ENCODE assay signal across 8 mouse cellular contexts in genomic region chr7:88430692-88431084, GRCm38 (mm10). TPM values are rescaled to one million over a fixed set of nuclear protein-coding genes. Genes with fewer than 3 reads are reported as not detected.
A peak's percentile ranks its signal among the peaks of the same experiment; 100 is the strongest.
DNase-seq lines count a peak whose midpoint lies in the region; ATAC-seq and TF ChIP-seq lines count a peak whose summit lies in the region.

No protein-coding gene starts in this region.

- DNase-seq in lung, postnatal 0 days (ENCODE audit: low spot score), result no peak
- no peak for DNase-seq in lung, postnatal 25 days (ENCODE audit: low spot score)
- DNase-seq in liver, embryonic 14.5 days (ENCODE audit: low read depth in 3 of 3, low spot score in 3 of 3), result no peak
- no peak for DNase-seq in gastrocnemius, postnatal 10 days
- no peak for DNase-seq in adrenal gland, postnatal 14 days

- TF ChIP-seq EP300 in lung, postnatal 0 days (IDR thresholded peaks at IDR 0.05), result no peak
- TF ChIP-seq EP300 in liver, embryonic 14.5 days (IDR thresholded peaks at IDR 0.05; ENCODE audit: low read depth), result no peak

- no peaks in the 10 kb centered on the region for H3K27me3 ChIP-seq in lung, postnatal 0 days (replicated peaks; ENCODE audit: insufficient read depth, low read length)
- H3K27me3 ChIP-seq in forebrain, embryonic 15.5 days, result no peaks in the 10 kb centered on the region
- no peaks in the 10 kb centered on the region for H3K27me3 ChIP-seq in liver, embryonic 14.5 days (ENCODE audit: control insufficient read depth, insufficient read depth, low read length)
- no peaks in the 10 kb centered on the region for H3K27me3 ChIP-seq in stomach, embryonic 15.5 days (replicated peaks)

- peak overlapping the region; percentile 32; the same call in 1 of the 2 replicates for H3K9ac ChIP-seq in lung, postnatal 0 days (replicated peaks; ENCODE audit: low read depth)
- peak overlapping the region; percentile 43 for H3K9ac ChIP-seq in forebrain, embryonic 15.5 days (replicated peaks)
- H3K9ac ChIP-seq in liver, embryonic 14.5 days (replicated peaks), result peak overlapping the region; percentile 20
- peak overlapping the region; percentile 46; the same call in 1 of the 2 replicates for H3K9ac ChIP-seq in stomach, embryonic 15.5 days

- H3K4me1 ChIP-seq in lung, postnatal 0 days (ENCODE audit: insufficient read depth, low read depth, low read length), result no peaks in the 10 kb centered on the region
- H3K4me1 ChIP-seq in forebrain, embryonic 15.5 days, result peaks cover 11% of the 10 kb centered on the region; the same call in 1 of the 2 replicates
- peaks cover 0 to 5% of the 10 kb centered on the region in 2 experiments; a peak in 1 of 4 replicates for H3K4me1 ChIP-seq in liver, embryonic 14.5 days (replicated peaks; ENCODE audit: control insufficient read depth in 2 of 2, insufficient read depth in 2 of 2, low read length in 1 of 2)
- no peaks in the 10 kb centered on the region for H3K4me1 ChIP-seq in stomach, embryonic 15.5 days

- no peaks in the 10 kb centered on the region for H3K36me3 ChIP-seq in lung, postnatal 0 days (ENCODE audit: insufficient read depth, low read length)
- H3K36me3 ChIP-seq in forebrain, embryonic 15.5 days, result no peaks in the 10 kb centered on the region
- H3K36me3 ChIP-seq in liver, embryonic 14.5 days (replicated peaks; ENCODE audit: control insufficient read depth, insufficient read depth, low read depth), result no peaks in the 10 kb centered on the region
- H3K36me3 ChIP-seq in stomach, embryonic 15.5 days, result no peaks in the 10 kb centered on the region

- H3K9me3 ChIP-seq in lung, postnatal 0 days (ENCODE audit: low read length), result no peaks in the 10 kb centered on the region
- H3K9me3 ChIP-seq in forebrain, embryonic 15.5 days, result no peaks in the 10 kb centered on the region
- H3K9me3 ChIP-seq in liver, embryonic 14.5 days (ENCODE audit: control insufficient read depth, low read length), result no peaks in the 10 kb centered on the region
- no peaks in the 10 kb centered on the region for H3K9me3 ChIP-seq in stomach, embryonic 15.5 days

- H3K4me3 ChIP-seq in lung, postnatal 0 days (ENCODE audit: low read depth, low read length), result peak overlapping the region; percentile 56
- peak overlapping the region; percentile 51 for H3K4me3 ChIP-seq in forebrain, embryonic 15.5 days
- peak overlapping the region; percentile 46 to 52 for H3K4me3 ChIP-seq in liver, embryonic 14.5 days (ENCODE audit: insufficient read depth in 1 of 2, low read depth in 2 of 2, low read length in 2 of 2)
- H3K4me3 ChIP-seq in stomach, embryonic 15.5 days (replicated peaks), result peak overlapping the region; percentile 62

- no peak for TF ChIP-seq CTCF in lung, postnatal 0 days (IDR thresholded peaks at IDR 0.05)
- no peak for TF ChIP-seq CTCF in liver, embryonic 14.5 days (IDR thresholded peaks at IDR 0.05; ENCODE audit: low read depth)

- H3K4me2 ChIP-seq in lung, postnatal 0 days (replicated peaks; ENCODE audit: low read depth, low read length), result peak overlapping the region; percentile 85
- peak overlapping the region; percentile 97 for H3K4me2 ChIP-seq in forebrain, embryonic 15.5 days (replicated peaks)
- peak overlapping the region; percentile 75 for H3K4me2 ChIP-seq in liver, embryonic 14.5 days (ENCODE audit: low read depth)
- peak overlapping the region; percentile 90 for H3K4me2 ChIP-seq in stomach, embryonic 15.5 days

- no peak for ATAC-seq in lung, postnatal 0 days
- no peak for ATAC-seq in forebrain, embryonic 15.5 days (replicated peaks)
- no peak for ATAC-seq in liver, embryonic 14.5 days (ENCODE audit: insufficient read depth)
- ATAC-seq in stomach, embryonic 15.5 days (ENCODE audit: insufficient read depth, low FRiP score, low read depth), result no peak
- no peak for ATAC-seq in inflammation-experienced regulatory T-cells, adult 6 months

- WGBS in lung, postnatal 0 days, result 5% methylated on average over 13 of the region's 13 CpGs
- 9% methylated on average over 13 of the region's 13 CpGs for WGBS in forebrain, embryonic 15.5 days
- 2% methylated on average over 13 of the region's 13 CpGs for WGBS in liver, embryonic 14.5 days (ENCODE audit: insufficient replicate concordance)
- WGBS in stomach, embryonic 15.5 days, result 8% methylated on average over 13 of the region's 13 CpGs

- peak overlapping the region; percentile 74 for H3K27ac ChIP-seq in lung, postnatal 0 days (ENCODE audit: low read length)
- no peak overlapping the region for H3K27ac ChIP-seq in forebrain, embryonic 15.5 days (replicated peaks)
- H3K27ac ChIP-seq in liver, embryonic 14.5 days, result no peak overlapping the region
- H3K27ac ChIP-seq in stomach, embryonic 15.5 days, result peak overlapping the region; percentile 69

RNA-seq across cellular contexts. Expression of gene Rab38, which starts 0.6 kb away (rescaled TPM):
- polyA plus RNA-seq in lung, postnatal 0 days (2015; fragmentation: Nextera tagmentation; extraction: Ambion mirVana), result 20.7 and 21.0 TPM in 2 replicates
- polyA plus RNA-seq in forebrain, embryonic 15.5 days (2015; fragmentation: Nextera tagmentation; extraction: Ambion mirVana), result 0.34 and 0.98 TPM in 2 replicates
- polyA plus RNA-seq in liver, embryonic 14.5 days (2012; rRNA removed), result 1.9 TPM in 2 replicates
- 2.3 and 4.3 TPM in 2 replicates for polyA plus RNA-seq in liver, embryonic 14.5 days (2014; fragmentation: Nextera tagmentation; extraction: Ambion mirVana)
- 15.4 and 16.9 TPM in 2 replicates for polyA plus RNA-seq in stomach, embryonic 15.5 days (2015; fragmentation: Nextera tagmentation; extraction: Ambion mirVana)
- 1 to 10 TPM; 1.0 to 1.9 TPM for total RNA-seq in gastrocnemius, postnatal 10 days (2021)
- total RNA-seq in adrenal gland, postnatal 14 days (2021), result 0.96 and 1.4 TPM in 2 replicates
- not detected for polyA plus RNA-seq in inflammation-experienced regulatory T-cells, adult 6 months (2017; shearing (Covaris generic))

Comparison
In these comparisons a context has a peak if more than half of its experiments do, and no peak if none do; other contexts are left out.
1. H3K27ac ChIP-seq: peak in lung, postnatal 0 days (single experiment) and stomach, embryonic 15.5 days (single experiment); none in forebrain, embryonic 15.5 days (single experiment) and liver, embryonic 14.5 days (single experiment).
2. Peak in every context shown above with its lines, with median percentiles within 50 percentile points of each other: H3K4me2 ChIP-seq, H3K4me3 ChIP-seq and H3K9ac ChIP-seq.